Comparison of ENCODE assay signal across 8 mouse cellular contexts in genomic region chr6:127147665-127148064, GRCm38 (mm10). TPM values are rescaled to one million over a fixed set of nuclear protein-coding genes. Genes with fewer than 3 reads are reported as not detected.
DNase-seq lines count a peak whose midpoint lies in the region; ATAC-seq lines count a peak whose summit lies in the region.

No protein-coding gene starts in this region.

- peak; percentile 87 for DNase-seq in R1 (ENCODE audit: low read depth, low spot score)
- peak; percentile 76 for DNase-seq in cerebellum, adult 9-10 months
- peak; percentile 90 for DNase-seq in hindbrain, embryonic 10.5 days (ENCODE audit: low spot score)
- DNase-seq in layer of hippocampus, postnatal 14 days (ENCODE audit: low spot score in 2 of 2) = peak; percentile 87 to 90
- peak; percentile 93 for DNase-seq in lung, postnatal 36 days
- peak; percentile 81 for DNase-seq in right cerebral cortex, adult 18-20 months
- DNase-seq in urinary bladder, postnatal 14 days (ENCODE audit: low spot score) = peak; percentile 87

- peaks cover 5% of the 10 kb centered on the region; the same call in 1 of the 2 replicates for H3K27me3 ChIP-seq in hindbrain, embryonic 10.5 days (ENCODE audit: insufficient read depth, poor library complexity, severe bottlenecking)

- peaks cover 94% of the 10 kb centered on the region for H3K4me1 ChIP-seq in hindbrain, embryonic 10.5 days (replicated peaks)

- H3K27ac ChIP-seq in hindbrain, embryonic 10.5 days = peak overlapping the region; percentile 96; the same call in 1 of the 2 replicates

- H3K4me3 ChIP-seq in hindbrain, embryonic 10.5 days = peak overlapping the region; percentile 89

- peak; percentile 48; the same call in 1 of the 2 replicates for ATAC-seq in frontal cortex, adult (ENCODE audit: low TSS enrichment)

- H3K9me3 ChIP-seq in hindbrain, embryonic 10.5 days = no peaks in the 10 kb centered on the region

- under 1% methylated on average over 4 of the region's 4 CpGs for WGBS in hindbrain, embryonic 10.5 days

- peaks cover 57% of the 10 kb centered on the region for H3K36me3 ChIP-seq in hindbrain, embryonic 10.5 days

RNA-seq across cellular contexts. Expression of gene Ccnd2, which starts 4.3 kb away (rescaled TPM):
- 865 and 1,523 TPM in 2 replicates for polyA plus RNA-seq in hindbrain, embryonic 10.5 days (2016; fragmentation: Nextera tagmentation; extraction: Ambion mirVana)
- total RNA-seq in layer of hippocampus, postnatal 14 days (2021) = 100 to 1,000 TPM; 174 to 210 TPM

RNA-seq across cellular contexts. Expression of gene Tigar, which starts 38.3 kb away (rescaled TPM):
- 6.9 and 7.4 TPM in 2 replicates for polyA plus RNA-seq in hindbrain, embryonic 10.5 days (2016; fragmentation: Nextera tagmentation; extraction: Ambion mirVana)
- total RNA-seq in layer of hippocampus, postnatal 14 days (2021) = 10 to 100 TPM; 30.6 to 36.6 TPM

Comparison
In these comparisons a context has a peak if more than half of its experiments do, and no peak if none do; other contexts are left out.
1. Peak in every context shown above with its lines: DNase-seq, ATAC-seq, H3K4me3 ChIP-seq and H3K27ac ChIP-seq.